Mouse (Mus musculus): ENCODE data around the gene Gm13285. TPM values are rescaled to one million over a fixed set of nuclear protein-coding genes. Genes with fewer than 3 reads are reported as not detected.
"Not testable (repeated sequence)": the region's sequence is repeated elsewhere in the genome, so short reads cannot be mapped to it uniquely, and the experiment has no call there.

The Gm13285 gene
- total RNA-seq, 1 experiment = not detected

DNA sequence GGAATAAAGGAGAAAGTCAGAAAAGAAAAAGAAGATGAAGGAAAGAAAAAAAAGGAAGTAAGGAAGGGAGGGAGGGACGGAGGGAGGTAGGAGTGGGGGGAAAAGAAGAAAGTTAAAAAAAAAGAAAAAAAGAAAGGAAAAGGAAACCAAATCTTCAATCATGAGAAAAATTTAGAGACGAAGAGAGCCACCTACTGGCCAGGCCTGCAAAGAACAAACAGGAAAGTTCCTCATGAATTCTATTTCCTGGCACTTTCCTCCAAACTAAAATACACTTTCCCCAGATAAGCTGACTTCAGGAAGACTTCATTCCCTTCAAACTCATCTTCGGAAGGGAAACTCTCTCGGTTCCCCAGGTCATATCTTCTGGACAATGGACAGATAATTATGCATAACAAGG is 31.1 kb downstream of the Gm13285 start:
- TF ChIP-seq ZC3H11A (IDR thresholded peaks at IDR 0.05; ENCODE audit: borderline replicate concordance, low read depth, low read length) (no peak), MAFK (IDR thresholded peaks at IDR 0.05; ENCODE audit: insufficient read depth, low read depth, low read length) (no peak), CHD2 (IDR thresholded peaks at IDR 0.05; ENCODE audit: low read depth, low read length) (no peak), HCFC1 (IDR thresholded peaks at IDR 0.05; ENCODE audit: borderline replicate concordance, insufficient read depth, low read length) (no peak), ZNF384 (IDR thresholded peaks at IDR 0.05; ENCODE audit: low read depth, low read length) (no peak)
- Histone ChIP-seq H3K4me1 (ENCODE audit: control insufficient read depth in 2 of 2, insufficient read depth in 2 of 2, low read length in 2 of 2, poor library complexity in 1 of 2) (no peaks in the 10 kb centered on the region), H3K27ac (ENCODE audit: insufficient read depth, low read depth, low read length, poor library complexity, severe bottlenecking) (no peak overlapping the region), H3K9ac (ENCODE audit: insufficient read depth, low read depth, low read length, poor library complexity, severe bottlenecking) (no peak overlapping the region), H3K9me3 (ENCODE audit: control insufficient read depth, insufficient read depth, low read depth, low read length) (no peaks in the 10 kb centered on the region), H3K36me3 (ENCODE audit: control insufficient read depth, insufficient read depth, low read length, poor library complexity, severe bottlenecking) (no peaks in the 10 kb centered on the region), H3K4me3 (ENCODE audit: insufficient read depth in 1 of 2, low read depth in 1 of 2, low read length in 2 of 2, poor library complexity in 1 of 2, severe bottlenecking in 1 of 2) (no peak overlapping the region)
- DNase-seq (ENCODE audit: low read depth, low spot score) = no peak
- in situ Hi-C loops (cut with MboI; ENCODE audit: low sequenced_read_pairs in 2 of 2, unreplicated experiment in 2 of 2) = no loop called here

DNA sequence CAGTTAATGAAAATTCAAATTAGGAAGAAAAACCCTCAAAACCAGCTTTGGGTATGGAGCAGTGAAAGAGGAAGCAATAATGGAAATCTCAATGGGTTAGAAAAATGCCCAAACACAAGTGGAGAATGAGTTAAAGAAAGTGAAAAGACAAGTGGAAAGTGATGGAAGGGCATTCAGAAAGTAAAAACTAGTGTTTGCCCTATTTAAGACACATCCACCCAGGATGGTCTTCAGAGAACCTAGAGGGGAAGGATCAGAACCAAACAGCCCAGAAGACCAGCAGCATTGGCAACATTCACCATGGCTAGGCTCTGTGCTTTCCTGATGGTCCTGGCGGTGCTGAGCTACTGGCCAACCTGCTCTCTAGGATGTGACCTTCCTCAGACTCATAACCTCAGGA is 35.8 kb downstream of the Gm13285 start, which contains the start of gene Ifna5:
Ifna5 (plus strand) TSS at position 301 of the 400 bp plus-strand sequence.
- H3K4me1 ChIP-seq (ENCODE audit: control insufficient read depth in 2 of 2, insufficient read depth in 2 of 2, low read length in 2 of 2, poor library complexity in 1 of 2); H3K9me3 ChIP-seq (ENCODE audit: control insufficient read depth, insufficient read depth, low read depth, low read length); in situ Hi-C loops (cut with MboI; ENCODE audit: low sequenced_read_pairs in 2 of 2, unreplicated experiment in 2 of 2); DNase-seq (ENCODE audit: low read depth, low spot score); H3K27ac ChIP-seq (ENCODE audit: insufficient read depth, low read depth, low read length, poor library complexity, severe bottlenecking); H3K9ac ChIP-seq (ENCODE audit: insufficient read depth, low read depth, low read length, poor library complexity, severe bottlenecking); H3K36me3 ChIP-seq (ENCODE audit: control insufficient read depth, insufficient read depth, low read length, poor library complexity, severe bottlenecking); H3K4me3 ChIP-seq (ENCODE audit: insufficient read depth in 1 of 2, low read depth in 1 of 2, low read length in 2 of 2, poor library complexity in 1 of 2, severe bottlenecking in 1 of 2): not testable (repeated sequence)

DNA sequence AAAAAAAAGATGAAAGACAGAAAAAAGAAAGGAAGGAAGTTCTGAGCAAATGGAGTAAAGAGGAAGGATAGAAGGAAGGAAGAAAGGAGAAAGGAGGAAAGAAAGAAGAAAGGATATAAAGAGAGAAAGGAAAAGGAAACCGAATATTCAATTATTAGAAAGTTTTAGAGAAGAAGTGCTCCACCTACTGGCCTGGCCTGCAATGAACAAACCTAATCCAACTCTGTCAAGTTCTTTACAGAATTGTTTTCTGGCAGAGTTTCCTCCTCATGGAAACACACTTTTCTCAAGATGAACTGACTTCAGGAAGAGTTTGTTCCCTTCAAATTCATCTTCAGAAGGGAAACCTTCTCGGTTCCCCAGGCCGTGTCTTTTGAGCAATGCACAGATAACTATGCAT is 39.4 kb downstream of the Gm13285 start:
- no peak overlapping the region for H3K4me3 ChIP-seq (ENCODE audit: insufficient read depth in 1 of 2, low read depth in 1 of 2, low read length in 2 of 2, poor library complexity in 1 of 2, severe bottlenecking in 1 of 2)
- no peak for TF ChIP-seq ZC3H11A (IDR thresholded peaks at IDR 0.05; ENCODE audit: borderline replicate concordance, low read depth, low read length)
- no peak for TF ChIP-seq ZNF384 (IDR thresholded peaks at IDR 0.05; ENCODE audit: low read depth, low read length)
- no peak for TF ChIP-seq CHD2 (IDR thresholded peaks at IDR 0.05; ENCODE audit: low read depth, low read length)
- TF ChIP-seq MAFK (IDR thresholded peaks at IDR 0.05; ENCODE audit: insufficient read depth, low read depth, low read length) = no peak
- TF ChIP-seq HCFC1 (IDR thresholded peaks at IDR 0.05; ENCODE audit: borderline replicate concordance, insufficient read depth, low read length) = no peak
- no peaks in the 10 kb centered on the region for H3K9me3 ChIP-seq (ENCODE audit: control insufficient read depth, insufficient read depth, low read depth, low read length)
- no peaks in the 10 kb centered on the region for H3K36me3 ChIP-seq (ENCODE audit: control insufficient read depth, insufficient read depth, low read length, poor library complexity, severe bottlenecking)
- H3K4me1 ChIP-seq (ENCODE audit: control insufficient read depth in 2 of 2, insufficient read depth in 2 of 2, low read length in 2 of 2, poor library complexity in 1 of 2) = no peaks in the 10 kb centered on the region
- no peak overlapping the region for H3K27ac ChIP-seq (ENCODE audit: insufficient read depth, low read depth, low read length, poor library complexity, severe bottlenecking)
- no peak for DNase-seq (ENCODE audit: low read depth, low spot score)
- in situ Hi-C loops (cut with MboI; ENCODE audit: low sequenced_read_pairs in 2 of 2, unreplicated experiment in 2 of 2) = no loop called here
- no peak overlapping the region for H3K9ac ChIP-seq (ENCODE audit: insufficient read depth, low read depth, low read length, poor library complexity, severe bottlenecking)

DNA sequence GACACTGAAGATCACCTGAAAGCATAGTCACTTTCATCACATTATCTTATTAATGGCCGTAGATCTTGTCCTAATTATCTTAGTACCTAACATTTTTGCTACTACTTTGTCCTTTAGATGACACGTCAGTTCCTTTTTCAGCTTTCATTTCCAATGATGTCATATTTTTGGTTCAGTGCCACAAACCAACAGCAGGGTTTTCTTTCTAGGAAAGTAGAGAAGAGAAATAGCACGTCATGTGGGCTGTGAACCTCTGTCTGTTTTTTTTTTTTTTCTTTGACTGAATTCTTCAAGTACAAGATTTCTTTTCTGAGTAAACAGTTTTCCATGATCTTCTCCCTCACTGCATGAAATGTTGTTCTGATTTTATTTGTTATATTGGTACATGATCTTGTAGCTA is 40.6 kb downstream of the Gm13285 start:
- no peaks in the 10 kb centered on the region for H3K4me1 ChIP-seq (ENCODE audit: control insufficient read depth in 2 of 2, insufficient read depth in 2 of 2, low read length in 2 of 2, poor library complexity in 1 of 2)
- no peaks in the 10 kb centered on the region for H3K9me3 ChIP-seq (ENCODE audit: control insufficient read depth, insufficient read depth, low read depth, low read length)
- no peak overlapping the region for H3K27ac ChIP-seq (ENCODE audit: insufficient read depth, low read depth, low read length, poor library complexity, severe bottlenecking)
- H3K36me3 ChIP-seq (ENCODE audit: control insufficient read depth, insufficient read depth, low read length, poor library complexity, severe bottlenecking) = no peaks in the 10 kb centered on the region
- in situ Hi-C loops (cut with MboI; ENCODE audit: low sequenced_read_pairs in 2 of 2, unreplicated experiment in 2 of 2) = no loop called here
- H3K9ac ChIP-seq (ENCODE audit: insufficient read depth, low read depth, low read length, poor library complexity, severe bottlenecking) = no peak overlapping the region
- TF ChIP-seq ZC3H11A (IDR thresholded peaks at IDR 0.05; ENCODE audit: borderline replicate concordance, low read depth, low read length) = no peak
- no peak for TF ChIP-seq MAFK (IDR thresholded peaks at IDR 0.05; ENCODE audit: insufficient read depth, low read depth, low read length)
- no peak for TF ChIP-seq ZNF384 (IDR thresholded peaks at IDR 0.05; ENCODE audit: low read depth, low read length)
- TF ChIP-seq HCFC1 (IDR thresholded peaks at IDR 0.05; ENCODE audit: borderline replicate concordance, insufficient read depth, low read length) = no peak
- TF ChIP-seq CHD2 (IDR thresholded peaks at IDR 0.05; ENCODE audit: low read depth, low read length) = no peak
- no peak overlapping the region for H3K4me3 ChIP-seq (ENCODE audit: insufficient read depth in 1 of 2, low read depth in 1 of 2, low read length in 2 of 2, poor library complexity in 1 of 2, severe bottlenecking in 1 of 2)
- no peak for DNase-seq (ENCODE audit: low read depth, low spot score)

DNA sequence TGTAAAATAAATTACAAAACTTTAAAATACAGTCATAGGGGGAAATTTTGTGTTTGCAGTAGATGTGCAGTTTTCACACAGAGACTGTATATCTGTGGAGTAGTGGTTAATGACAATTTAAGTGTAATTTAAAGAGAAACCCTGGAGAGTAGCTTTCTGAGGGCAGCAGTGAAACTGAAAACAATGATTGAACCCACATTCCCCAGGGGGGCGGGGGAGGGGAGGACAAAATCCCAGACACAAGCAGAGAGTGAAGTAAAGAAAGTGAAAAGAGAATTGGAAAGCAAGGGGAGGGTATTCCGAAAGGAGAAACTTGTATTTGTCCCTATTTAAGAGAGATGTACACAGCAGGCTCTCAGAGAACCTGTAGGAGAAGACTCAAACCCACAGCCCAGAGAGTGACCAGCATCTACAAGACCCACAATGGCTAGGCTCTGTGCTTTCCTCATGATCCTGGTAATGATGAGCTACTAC is 42.0 kb downstream of the Gm13285 start, which contains the start of gene Ifna4:
Ifna4 (plus strand) TSS at position 424 of the 474 bp plus-strand sequence.
- DNase-seq (ENCODE audit: low read depth, low spot score) = no peak
- Histone ChIP-seq H3K9me3 (ENCODE audit: control insufficient read depth, insufficient read depth, low read depth, low read length) (no peaks in the 10 kb centered on the region), H3K27ac (ENCODE audit: insufficient read depth, low read depth, low read length, poor library complexity, severe bottlenecking) (no peak within 1 kb of the TSS), H3K9ac (ENCODE audit: insufficient read depth, low read depth, low read length, poor library complexity, severe bottlenecking) (no peak within 1 kb of the TSS), H3K4me3 (ENCODE audit: insufficient read depth in 1 of 2, low read depth in 1 of 2, low read length in 2 of 2, poor library complexity in 1 of 2, severe bottlenecking in 1 of 2) (no peak within 1 kb of the TSS), H3K4me1 (ENCODE audit: control insufficient read depth in 2 of 2, insufficient read depth in 2 of 2, low read length in 2 of 2, poor library complexity in 1 of 2) (no peaks in the 10 kb centered on the region), H3K36me3 (ENCODE audit: control insufficient read depth, insufficient read depth, low read length, poor library complexity, severe bottlenecking) (no peaks in the 10 kb centered on the region)
- in situ Hi-C loops (cut with MboI; ENCODE audit: low sequenced_read_pairs in 2 of 2, unreplicated experiment in 2 of 2) = no loop called here
- no peak for TF ChIP-seq HCFC1 (IDR thresholded peaks at IDR 0.05; ENCODE audit: borderline replicate concordance, insufficient read depth, low read length)
- no peak for TF ChIP-seq ZC3H11A (IDR thresholded peaks at IDR 0.05; ENCODE audit: borderline replicate concordance, low read depth, low read length)
- no peak for TF ChIP-seq MAFK (IDR thresholded peaks at IDR 0.05; ENCODE audit: insufficient read depth, low read depth, low read length)
- TF ChIP-seq CHD2 (IDR thresholded peaks at IDR 0.05; ENCODE audit: low read depth, low read length) = no peak
- TF ChIP-seq ZNF384 (IDR thresholded peaks at IDR 0.05; ENCODE audit: low read depth, low read length) = no peak
